Mouse (Mus musculus): ENCODE results near the gene Nrxn1.

Gene Nrxn1

DNA sequence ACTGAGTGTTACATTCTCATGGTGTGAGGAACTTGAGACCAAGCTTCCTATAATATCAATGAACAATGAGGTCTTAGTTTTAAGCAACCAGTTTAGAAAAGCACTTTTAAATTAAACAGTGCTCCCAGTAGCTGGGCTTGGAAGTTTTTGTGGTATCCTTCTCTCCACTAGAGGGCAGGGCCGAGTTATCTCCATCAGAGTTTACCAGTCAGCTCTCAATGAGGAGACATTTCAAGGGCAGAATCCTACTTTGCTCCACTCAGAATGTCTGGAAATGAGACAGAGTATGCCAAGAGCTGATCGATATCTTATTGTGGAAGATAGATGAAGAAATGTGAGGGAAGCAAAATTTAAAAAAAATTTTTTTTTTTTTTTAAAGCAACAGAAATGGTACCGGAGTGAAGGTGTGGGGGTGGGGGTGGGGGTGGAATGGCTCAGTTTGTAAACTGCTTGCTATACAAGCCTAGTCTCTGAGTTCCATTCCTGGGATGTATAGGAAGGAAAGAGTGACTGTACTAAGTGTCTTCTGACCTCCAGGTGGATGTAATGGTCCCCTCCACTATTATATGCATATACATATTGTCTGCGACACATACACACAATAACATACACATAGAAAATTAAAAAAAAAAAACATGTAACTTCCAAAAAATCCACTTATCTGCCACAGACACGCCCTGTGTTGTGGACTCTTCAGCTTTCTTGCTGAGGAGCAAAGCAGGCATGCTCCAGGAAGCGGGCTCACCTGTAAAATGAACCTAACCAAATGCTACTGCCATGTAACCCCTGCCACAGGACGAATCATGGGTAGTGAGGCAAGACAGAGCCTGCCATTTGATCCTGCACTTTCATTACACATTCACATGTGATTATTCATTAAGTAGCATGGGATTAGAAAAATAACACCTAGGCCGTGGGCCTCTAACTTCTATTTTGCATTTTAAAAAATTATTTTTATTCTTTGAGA is 283.4 kb downstream of the Nrxn1 start:
- peak; percentile 63 to 87 for DNase-seq (ENCODE audit: low spot score in 2 of 2)

DNA sequence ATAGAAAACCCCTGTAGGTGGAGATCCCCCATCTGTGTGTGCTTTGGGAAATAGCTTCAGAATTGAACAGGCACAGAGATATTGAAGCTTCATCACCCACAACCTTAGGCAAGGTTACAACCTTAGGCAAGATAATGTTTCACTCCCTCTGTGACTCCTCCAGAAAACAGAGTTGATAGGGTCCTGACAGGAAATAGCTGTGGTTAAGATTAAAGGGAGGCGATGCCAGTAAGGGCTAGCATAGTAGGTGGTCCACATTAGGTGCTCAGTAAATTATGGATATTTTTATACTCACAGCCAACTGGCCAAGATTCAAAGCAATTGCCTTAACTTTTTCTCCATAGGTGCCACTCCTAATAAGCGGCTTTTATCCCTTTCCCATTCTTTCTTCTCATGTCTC is 284.6 kb downstream of the Nrxn1 start:
- DNase-seq (ENCODE audit: low spot score in 2 of 2): no peak

DNA sequence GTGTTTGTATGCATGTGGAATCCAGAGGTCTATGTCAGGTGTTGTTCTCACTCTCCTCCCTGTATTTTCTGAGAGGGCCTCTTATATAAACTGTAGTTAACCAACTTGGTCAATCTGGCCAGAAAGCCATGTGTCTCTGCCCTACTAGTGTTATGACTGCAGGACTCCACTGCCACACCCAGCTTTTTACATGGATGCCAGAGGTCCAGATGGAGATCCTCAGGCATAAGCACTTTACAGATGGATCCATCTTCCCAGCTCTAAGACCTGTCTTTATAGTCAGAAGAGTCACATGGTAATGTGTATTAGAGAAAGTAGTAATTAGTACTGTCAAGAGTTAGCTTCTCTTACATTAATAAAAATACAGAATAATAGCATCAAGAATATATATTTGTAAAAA is 285.7 kb downstream of the Nrxn1 start:
- DNase-seq (ENCODE audit: low spot score in 2 of 2): no peak

DNA sequence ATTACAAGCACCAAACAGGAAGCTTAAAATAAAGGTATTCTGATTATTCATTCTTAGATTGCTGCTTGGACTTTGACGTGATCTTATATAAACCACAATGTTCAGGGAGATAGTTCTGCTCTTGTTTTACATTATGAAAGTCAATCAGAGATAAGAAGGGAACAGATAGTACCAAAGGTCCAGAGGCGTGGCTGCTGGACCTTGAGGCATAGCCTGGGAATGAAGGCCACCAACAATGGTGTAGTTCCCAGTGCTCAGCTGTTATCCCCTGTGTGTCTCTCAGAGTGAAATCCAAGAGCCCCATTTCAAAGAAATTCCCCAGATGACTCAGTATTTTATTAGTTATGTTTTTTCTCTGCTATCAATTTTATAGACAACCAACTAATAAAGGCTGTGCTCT is 294.2 kb downstream of the Nrxn1 start:
- no peak for DNase-seq (ENCODE audit: low spot score in 2 of 2)

DNA sequence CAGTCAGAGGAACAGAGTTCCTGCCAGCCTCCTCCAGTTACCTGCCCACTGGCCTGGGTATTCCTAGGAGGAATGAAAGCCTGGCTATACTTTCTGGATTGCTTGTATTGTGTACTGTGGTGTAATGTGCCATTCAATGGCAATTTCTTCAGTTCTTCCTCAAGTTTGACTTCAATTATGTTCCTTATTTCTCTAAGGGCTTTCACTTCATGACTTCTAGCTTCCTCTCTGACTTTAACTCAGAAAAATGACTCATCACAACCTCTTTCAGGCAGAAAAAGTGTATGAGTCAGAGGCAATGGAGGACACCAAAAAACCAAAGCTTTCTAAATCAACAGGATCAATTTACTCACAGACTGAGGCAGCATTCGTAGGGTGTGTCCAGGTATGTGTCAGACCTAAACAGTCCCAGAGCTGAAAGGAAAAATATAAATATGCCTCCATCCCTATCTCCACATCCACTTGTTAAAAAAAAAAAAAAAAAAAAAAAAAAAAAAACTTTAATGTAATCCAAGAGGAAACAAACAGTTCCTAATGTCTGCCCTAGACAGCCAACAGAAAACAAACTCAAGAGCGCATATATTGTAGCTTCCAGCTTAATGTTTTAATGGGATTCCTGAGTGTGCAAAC is 295.1 kb downstream of the Nrxn1 start:
- DNase-seq (ENCODE audit: low spot score in 2 of 2): no peak

DNA sequence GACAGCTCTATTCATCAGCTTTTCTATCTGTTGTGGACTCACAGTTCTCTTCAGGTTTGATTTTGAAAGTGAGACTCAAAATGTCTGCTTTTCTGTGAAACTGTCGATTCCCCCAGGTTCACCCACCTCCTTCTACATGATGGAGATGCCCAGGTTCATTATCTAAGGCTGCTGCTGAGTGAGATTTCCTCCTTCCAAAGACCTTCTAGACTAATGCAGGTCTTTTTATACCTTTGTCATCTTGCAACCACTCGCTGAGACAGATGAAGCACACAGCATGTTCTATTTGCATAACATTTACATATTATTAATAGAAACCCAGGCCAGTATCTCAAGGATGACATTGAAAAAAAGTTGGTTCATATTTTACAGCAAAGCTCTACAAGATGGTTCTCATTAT is 295.9 kb downstream of the Nrxn1 start:
- no peak for DNase-seq (ENCODE audit: low spot score in 2 of 2)

DNA sequence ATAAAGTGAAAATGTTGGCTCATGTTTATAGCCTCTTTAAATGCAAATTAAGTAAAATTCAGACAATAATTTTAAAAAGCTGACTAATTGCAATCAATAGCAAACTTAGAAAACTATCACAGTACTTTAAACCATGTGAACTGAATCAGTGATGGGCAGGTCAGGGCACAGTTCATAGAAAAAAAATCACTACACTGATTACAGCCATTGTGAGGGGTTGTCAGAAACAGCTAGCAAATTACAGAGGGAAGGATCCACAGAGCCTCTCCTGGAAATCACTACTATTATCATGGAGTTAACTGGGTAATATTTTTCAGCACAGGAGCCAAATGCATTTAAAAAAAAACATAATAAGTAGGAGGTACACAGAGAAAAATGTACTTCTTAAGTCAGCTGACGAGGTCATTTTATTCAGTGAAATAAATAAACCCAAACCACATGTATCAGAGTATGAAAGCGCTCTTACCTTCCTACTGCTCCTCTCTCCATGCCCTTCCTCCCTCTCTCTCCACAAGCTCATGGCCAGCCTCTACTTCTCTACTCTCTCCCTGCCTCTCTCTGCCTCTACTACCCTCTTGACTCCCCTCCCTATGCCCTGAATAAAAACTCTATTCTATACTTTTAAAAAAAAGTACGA is 304.3 kb downstream of the Nrxn1 start:
- no peak for DNase-seq (ENCODE audit: low spot score in 2 of 2)

DNA sequence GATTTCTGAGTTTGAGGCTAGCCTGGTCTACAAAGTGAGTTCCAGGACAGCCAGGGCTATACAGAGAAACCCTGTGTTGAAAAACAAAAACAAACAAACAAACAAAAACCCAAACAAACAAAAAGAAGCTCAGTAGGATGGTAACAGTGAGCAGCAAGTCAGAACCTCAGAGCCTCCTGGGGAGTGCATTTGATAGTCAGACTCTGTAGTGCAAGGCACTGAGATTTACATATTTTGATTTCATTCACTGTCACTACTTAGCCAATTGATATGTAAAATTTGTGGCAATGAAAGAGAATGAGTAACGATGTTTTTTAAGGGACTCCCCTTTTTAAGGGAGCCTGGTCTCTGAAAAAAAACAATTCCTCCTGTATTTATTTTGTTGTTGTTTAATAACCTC is 304.8 kb downstream of the Nrxn1 start:
- DNase-seq (ENCODE audit: low spot score in 2 of 2): no peak

DNA sequence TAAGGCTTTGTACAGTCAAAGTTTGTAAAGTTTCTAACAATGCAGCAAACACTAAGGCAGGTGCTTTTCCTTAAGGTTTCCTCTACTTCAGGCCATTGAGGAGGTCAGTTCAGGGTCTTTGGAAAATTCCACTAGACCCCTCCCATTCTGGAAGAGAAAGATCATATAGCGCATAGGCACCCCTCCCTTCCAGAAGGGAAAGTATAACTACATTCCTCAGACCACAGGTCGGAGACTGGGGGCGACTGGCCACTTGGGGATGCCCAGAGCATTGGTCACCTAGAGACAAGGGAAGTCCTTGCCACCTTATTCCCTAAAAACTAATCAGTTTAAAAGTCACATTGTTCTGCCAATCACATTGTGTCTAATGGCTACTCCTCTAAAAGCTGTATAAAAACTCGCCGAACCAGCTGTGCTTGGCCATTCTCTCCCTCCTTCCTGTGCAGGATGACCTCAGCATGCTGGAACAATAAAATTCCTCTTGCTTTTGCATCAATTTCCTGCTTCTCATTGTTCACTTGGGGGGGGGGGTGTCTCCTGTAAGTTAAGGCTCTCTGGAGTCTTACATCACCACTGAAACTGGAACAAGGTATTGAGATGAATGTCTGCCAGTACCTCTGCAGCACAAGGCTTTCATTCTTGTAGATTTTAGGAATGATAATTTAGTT is 305.6 kb downstream of the Nrxn1 start:
- no peak for DNase-seq (ENCODE audit: low spot score in 2 of 2)

DNA sequence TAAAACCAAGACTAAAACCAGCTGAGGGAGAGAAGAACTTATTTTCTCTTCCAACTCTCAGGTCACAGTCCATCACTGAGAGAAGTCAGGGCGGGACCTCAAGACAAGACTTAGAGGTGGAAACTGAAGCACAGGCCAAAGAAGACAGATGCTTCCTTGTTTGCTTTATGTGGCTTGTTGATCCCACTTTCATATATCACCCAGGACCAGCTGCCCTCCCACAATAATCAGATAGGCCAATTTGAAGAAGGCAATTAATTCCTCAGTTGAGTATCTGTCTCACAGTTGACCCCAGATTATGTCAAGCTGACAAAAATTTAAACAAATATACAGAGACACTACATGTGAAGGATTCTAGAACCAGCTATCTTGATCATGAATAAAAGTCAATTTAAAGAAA is 312.4 kb downstream of the Nrxn1 start:
- no peak for DNase-seq (ENCODE audit: low spot score in 2 of 2)

DNA sequence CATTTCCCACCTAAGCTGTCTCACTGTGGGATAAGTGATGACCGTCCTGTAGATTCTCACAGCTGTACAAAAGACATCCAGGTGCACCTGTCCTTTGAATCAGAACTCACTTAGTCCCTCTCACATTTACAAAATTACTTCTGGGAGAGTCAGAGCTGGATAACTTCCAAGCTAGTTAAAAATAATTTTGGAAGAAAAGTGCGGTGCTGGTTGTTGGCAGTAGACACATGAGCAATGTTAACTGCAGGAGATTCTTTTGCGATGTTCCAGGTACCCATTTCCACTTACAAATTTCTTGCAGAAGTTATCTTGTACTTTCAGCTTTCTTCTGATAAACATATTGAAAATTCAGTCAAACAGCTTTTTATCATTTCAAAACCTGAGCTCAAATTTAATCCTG is 317.5 kb downstream of the Nrxn1 start:
- no peak for DNase-seq (ENCODE audit: low spot score in 2 of 2)

DNA sequence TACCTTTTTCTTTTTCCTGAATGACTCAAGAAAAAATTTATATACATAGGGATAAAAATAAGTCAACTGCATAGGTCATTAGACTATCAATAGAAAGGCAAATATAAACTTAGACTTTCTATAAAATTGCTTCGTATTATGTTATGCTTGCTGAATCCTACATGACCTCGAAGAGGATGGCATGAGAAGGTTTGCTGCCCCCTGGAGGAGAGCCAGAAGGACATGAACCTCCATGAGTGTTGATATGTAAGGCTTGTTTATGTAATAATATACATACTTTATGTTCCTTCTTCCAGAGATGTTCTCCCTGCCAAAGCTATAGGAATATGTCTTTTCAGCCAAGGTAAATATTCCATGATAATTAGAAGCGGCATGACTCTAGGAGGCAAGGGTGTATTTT is 319.6 kb downstream of the Nrxn1 start:
- DNase-seq (ENCODE audit: low spot score in 2 of 2): no peak

DNA sequence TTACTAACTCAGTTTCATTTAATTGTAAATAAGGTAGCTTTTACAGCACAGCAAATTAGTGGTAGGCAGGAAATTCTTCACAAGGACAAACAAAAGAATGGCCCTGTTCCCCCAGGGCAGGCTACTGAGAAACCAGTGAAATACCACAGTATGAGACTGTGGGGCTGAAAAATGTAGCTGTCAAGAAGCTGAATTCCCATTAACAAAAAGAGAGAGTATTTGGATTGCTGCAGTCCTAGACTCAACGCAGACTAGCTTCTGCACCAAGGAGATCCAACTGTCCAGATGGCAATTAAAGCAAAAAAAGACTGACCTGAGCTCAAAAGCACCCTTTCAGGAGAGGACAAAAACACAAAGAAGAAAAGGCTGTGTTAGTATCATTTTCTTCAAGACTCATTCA is 324.7 kb downstream of the Nrxn1 start:
- no peak for DNase-seq (ENCODE audit: low spot score in 2 of 2)

DNA sequence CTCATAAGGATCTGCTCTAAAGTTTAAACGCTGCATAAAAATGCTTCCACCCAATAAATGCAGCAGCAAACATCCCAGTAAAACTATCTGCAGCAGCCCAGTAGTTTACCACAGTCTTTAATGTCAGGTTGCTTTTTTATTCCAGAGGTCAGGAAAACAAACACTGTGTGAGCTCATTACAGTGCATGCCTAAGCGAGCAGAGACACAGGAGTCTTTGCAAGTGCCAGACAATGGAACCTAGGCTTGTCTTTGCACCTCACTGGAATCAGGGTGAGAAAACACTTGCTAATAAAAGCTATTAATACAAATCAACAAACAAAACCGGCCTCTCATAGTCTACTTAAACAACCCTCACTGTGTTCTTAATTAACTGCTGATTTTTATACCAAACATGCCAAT is 365.7 kb downstream of the Nrxn1 start:
- no peak for DNase-seq (ENCODE audit: low spot score in 2 of 2)

DNA sequence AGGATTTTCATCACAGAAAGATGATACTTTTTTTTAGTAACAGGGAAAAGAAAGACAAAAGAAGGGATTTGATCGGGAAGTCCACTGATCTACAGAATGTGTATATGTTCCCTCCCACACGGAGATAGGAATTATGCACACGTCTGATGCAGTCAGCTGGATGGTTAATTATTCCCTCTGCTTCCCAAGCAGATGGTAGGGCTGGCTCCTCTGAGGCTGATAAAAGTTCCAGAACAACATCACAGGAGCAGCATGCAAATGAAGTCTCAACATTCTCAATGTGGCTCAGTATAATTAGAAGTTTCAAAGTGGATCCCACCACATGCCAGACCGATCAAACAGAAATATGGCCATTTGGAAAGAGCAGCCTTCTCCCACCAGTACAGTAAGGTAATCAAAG is 388.1 kb downstream of the Nrxn1 start:
- DNase-seq (ENCODE audit: low spot score in 2 of 2): peak; percentile 40 to 74

DNA sequence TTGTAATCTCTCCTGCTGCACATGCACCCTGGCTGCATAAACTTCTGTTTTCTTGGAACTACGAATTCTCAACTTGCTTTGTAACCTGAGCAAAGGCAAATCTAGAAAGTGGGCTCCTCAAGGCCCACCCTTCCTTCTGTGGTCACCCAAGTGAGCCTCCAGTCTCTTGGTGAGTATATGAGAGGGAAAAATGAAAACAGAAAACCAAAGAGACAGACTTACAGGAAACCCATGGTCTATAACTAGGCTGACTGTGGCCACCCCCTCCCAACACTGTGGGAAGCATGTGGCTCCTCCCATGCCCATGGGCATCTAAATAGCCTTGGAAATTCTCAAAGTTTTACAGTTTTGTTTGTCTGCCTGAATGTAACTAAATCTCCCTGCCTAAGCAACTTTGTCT is 390.2 kb downstream of the Nrxn1 start:
- no peak for DNase-seq (ENCODE audit: low spot score in 2 of 2)

DNA sequence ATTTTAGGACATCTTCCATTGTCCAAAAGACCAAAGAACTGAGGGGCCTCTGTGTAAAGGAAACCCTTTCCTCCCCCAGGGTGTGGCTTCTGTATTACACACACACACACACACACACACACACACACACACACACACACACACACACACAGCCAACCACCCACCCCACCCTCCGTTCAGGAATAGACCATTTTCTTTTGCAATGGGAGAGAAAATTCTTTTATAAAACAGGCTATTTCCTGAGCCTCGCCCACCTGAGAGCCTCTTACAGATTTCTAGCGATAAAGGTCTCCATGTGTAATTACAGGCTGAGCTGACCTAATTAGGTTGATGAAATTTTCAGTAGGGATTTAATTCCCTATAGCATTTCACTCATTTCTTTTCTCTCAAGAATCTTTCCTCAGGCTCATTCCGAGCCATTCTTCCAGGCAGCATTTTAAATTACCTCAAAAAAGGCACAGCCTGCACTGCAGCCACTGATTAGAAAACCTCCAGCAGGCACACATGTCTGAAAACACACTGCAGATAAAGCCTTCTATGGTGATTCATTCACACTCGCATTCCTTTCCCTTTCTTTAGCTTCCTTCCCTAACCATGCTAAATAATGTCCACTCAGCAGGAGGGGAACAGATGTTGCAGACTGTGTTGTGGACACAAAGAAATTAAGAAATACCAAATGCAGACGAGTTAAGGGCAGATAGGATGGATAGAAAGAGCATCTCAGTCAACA is 396.6 kb downstream of the Nrxn1 start:
- DNase-seq (ENCODE audit: low spot score in 2 of 2): peak in 1 of 2 experiments; percentile 38

DNA sequence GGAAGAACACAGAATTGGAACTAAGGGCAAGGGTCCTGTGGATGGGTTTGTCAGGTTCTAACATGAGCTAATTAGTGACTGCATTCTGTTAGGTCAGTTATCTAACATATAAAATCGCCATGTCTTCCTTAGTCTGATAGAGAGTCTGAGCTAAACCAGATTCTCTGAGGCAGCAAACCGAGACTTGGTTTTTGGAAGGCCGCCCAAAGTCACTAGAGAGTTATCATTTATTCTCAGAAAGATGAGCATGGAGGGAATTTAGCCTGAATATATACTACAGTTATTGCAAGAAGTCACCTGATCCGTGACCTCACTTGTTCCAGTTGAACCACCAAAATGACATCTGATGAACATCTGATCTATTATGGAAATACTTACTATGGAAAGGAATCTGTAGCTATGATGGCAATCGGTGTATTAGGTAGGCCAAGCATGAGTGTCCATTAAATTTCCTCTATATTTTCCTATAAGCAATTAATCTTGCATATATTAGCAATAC is 397.7 kb downstream of the Nrxn1 start:
- no peak for DNase-seq (ENCODE audit: low spot score in 2 of 2)

DNA sequence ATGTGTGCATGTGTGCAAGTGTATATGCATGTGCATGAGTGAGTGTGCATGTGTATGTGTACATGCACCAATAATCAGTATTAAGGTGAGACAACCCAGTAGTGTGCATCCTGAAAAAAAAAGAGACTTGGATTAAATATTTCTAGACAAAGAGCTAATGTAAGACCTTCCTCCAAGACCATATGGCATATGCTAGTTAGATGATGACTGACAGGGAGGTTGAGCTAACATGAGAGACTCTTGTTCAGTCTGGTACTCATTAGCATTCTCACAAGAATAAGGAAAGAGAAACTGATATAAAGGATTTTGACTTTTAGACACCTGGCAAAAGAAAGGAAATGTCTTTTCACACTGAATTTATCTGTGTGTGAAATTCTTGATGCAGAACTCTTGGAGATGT is 408.7 kb downstream of the Nrxn1 start:
- DNase-seq (ENCODE audit: low spot score in 2 of 2): no peak

DNA sequence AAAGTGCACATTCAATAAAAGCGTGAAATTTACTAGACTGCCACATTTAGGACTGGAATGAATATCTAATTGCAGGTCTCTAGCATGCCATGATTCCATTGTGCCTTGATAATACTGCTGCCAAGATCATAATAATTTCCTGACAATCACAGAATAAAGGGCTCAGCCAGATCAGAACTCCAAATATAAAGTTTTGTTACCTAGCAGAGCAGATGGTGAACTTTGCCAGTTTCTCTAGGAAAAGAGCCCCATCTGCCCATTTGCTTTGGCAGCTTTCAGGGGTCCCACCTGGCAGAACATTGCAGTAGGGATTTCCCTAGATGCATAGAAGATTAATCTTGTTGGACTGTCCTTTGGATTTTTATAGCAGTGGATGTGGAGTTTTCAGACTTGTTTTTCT is 411.9 kb downstream of the Nrxn1 start:
- DNase-seq (ENCODE audit: low spot score in 2 of 2): no peak

DNA sequence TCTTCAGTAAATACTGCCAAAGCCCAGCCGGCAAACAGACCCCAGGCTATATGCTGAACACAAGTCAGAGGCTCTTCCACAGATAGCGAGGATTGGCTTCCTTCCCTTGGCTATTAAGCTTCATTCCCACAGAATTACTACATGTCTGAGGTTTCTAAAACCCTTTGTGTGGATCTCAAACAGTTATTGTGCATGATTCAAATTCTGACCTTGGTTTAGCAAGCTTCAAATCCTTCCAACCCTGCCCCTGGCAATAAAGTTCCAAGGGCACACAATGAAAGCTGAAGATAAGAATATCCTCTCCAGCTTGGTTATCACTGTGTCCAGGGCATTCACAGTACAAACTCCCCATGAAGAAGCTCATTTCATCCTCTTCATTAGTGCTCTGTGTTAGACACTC is 416.2 kb downstream of the Nrxn1 start:
- DNase-seq (ENCODE audit: low spot score in 2 of 2): no peak

Measured in frontal cortex, postnatal 36 days (tissue).